Mouse (Mus musculus): ENCODE results near the gene Hspb9.

The Hspb9 gene

DNA sequence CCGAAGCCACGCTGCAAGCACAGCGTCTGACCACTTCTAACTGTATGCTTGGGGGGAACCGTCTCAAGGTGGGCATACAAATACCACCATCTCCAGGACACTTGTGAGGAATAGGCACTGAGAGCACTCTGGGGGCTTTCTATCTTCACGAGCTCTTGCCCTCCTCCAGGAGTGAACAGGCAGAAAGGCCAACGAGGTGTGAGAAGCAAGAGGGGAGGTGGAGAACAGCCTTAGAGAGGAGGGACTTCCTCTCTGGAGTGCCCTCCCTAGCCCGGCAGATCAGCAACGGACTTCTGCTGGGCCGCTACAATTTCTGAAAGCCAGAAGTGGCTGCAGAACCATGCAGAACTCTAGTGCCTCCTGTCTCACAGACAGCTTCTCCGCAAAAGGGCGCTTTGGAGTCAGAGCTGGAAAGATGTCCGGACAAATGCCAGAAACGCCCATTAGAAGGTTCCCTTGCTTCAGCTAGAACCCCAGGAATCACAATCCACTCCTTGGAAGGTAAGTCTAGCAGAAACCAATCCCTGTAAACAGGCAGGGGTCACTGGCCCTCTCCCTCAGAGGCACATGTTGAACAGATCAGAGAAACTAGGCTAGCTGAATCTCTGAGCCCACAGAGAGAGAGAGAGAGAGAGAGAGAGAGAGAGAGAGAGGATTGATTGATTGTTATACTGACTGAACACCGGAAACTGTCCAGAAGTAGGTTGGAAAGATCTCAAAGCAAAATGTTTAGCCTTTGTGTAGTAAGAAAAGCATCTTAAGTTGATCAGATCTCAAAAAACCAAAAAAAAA, 22.5 kb downstream of the Hspb9 start:
- DNase-seq, result peak; percentile 31

DNA sequence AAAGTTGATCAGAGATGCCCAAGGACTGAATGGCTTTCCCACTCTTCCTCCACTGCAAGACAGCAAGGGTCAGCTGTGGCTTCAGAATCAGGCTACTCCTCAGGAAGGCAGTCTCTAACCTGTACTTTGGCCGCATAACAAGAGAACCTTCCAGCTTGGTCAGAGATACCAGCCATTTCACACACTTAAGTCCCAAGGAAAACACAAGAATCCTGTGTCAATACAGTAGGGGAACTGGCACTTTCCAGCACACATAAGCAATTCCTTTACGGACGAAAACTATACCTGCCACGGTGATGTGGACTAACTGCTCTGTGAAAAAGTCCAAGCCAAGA, 23.1 kb downstream of the Hspb9 start:
- DNase-seq, result no peak

DNA sequence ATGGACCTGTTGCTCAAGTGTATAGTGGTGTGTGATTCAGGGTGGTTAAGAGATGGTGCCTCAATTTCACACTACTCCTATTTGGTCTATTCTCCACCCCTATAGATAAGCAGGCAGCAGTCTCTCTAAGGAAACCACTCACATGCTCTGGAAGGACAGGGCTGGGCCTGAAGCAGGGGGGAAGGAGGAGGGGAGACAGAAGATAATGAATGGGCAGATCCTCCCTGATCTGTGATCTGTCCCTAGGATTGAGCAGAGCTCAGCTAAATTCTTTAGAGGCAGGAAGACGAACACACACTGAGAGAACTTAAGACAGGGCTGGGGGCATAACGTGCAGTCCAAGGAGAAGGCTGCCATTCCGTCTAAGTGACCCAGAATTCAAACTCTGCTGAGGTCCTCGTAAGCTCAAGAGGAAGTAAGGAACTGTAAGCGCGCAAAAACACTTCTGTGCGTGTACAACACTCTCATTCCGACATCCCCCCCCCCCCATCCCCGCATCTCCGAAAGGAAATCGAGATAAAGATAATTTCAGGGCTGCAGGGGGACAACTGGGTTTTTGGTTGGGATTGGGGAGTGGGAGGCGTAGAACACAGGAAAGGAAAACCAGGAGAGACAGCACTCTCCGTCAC, 23.6 kb downstream of the Hspb9 start:
- no peak for DNase-seq

DNA sequence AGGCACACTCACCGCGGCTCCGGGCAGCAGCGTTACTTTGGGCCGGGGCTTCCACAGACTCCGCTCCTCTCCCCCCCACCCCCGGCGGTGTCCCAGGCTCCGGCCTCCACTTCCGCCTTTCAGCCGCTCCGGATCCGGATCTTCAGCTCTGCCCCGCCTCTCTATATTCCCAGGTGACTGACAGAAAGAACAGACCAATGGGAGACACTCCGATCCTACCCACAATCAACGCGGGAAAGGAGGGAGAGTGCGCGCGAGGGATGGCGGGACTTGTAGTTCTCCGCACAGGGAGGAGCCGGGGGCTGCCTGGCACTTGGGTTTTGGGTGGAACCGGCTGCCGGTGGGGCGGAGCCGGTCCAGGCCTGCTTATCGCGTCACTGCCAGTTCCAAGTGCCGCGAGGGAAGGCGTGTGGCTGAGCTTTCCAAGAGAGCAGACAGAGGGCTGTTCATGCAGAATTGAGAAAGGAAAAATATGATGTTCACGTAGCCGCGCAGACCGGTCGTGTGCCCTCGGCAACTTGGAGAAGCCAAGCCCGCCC, 24.5 kb downstream of the Hspb9 start, which contains the start of gene Rab5c:
TSS of gene Rab5c (minus strand) at position 150 of the 539 bp plus-strand sequence.
- peak; percentile 96 for DNase-seq

DNA sequence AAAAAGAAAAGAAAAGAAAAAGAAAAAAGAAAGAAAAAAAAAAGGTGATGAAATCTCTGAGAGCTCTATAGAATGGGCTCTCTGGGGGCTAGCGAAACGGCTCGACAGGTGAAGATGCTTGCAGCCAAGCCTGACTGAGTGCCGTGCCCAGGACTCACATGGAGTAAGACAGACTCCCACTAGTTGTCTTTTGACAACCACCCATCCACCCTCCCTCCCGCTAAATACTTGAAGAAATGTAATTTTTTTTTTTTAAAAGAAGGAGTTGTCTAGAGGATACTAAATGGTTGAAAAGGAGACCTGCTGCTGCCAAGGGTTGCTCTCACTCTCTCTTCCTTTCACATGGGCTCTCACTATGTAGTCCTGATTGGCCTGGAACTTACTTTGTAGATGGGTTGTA, 25.1 kb downstream of the Hspb9 start:
- DNase-seq, result peak; percentile 37

DNA sequence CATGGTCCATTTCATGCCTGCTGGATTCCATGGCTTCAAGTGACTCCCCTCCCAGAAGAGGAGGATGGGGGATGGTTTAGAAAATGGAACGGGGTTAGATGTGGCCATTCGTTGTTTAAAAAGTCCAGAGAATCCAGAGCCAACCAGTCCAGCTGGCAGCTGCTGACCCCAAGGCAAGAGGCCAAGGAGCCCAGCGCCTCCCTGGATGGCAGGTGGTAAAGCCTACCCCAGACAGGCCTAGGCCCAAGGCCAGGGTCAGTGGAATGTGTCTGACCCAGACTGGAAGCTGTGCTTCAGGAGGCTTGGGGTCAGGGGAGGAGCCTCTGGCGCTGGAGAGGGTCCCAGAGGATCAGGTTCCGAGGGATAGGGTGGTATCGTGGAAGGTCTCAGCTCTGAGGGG, 27.7 kb downstream of the Hspb9 start:
- DNase-seq, result no peak

DNA sequence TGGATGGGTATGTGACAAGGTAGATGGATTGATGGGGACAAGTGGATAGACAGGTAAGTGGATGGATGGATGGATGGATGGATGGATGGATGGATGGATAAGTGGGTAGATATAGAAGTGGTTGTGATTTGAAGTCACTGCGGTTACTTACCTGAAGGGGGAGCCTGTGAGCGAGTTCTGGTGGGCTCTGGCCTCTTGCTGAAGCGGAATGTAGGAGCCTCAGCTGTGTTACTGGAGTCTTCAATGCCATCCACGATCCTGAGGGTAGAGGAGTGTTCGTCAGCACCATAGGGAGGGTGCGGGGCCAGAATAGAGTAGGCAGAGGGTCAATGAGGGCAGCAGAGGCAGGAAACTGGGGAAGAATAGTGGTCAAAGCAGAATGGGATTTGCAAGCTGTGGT, 31.4 kb downstream of the Hspb9 start:
- DNase-seq, result peak; percentile 74

DNA sequence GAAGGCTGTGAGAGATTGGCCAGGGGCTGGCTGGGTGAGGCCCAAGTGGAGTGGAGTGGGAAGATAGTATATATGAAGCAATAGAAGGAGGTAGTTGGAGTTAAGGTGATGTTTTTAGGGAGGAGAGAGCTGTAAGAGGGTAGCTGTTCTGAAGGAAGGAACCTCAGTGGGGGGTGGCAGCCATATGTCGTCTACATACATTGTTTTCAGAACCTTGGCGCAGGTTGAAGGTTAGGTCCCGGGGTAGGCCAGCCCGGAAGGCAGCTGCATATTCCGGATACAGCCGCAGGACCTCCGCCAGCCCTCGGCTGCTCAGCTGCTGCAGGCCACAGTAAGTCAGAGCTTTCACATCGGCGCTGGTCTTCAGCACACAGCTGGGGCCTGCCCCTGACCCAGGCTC, 32.9 kb downstream of the Hspb9 start:
- DNase-seq, result no peak

DNA sequence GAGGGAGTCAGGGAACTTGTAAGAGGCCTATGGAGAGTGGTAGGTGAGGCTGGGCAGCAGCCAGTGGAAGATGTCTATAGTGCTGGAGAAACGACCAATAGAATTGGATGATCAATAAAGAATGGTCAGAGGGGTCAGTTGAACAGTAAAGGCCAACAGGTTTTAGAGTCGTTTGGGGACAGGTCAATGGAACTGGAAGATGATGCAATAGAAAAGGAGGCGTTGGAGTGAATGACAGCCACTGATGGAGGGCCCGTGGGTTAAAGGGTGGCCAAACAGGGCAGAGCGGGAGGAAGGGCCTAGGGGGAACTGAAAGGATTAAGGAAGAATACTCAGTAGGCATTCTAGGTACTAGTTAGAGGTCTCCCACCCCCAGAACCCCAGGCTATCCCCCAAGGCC, 33.5 kb downstream of the Hspb9 start:
- no peak for DNase-seq

DNA sequence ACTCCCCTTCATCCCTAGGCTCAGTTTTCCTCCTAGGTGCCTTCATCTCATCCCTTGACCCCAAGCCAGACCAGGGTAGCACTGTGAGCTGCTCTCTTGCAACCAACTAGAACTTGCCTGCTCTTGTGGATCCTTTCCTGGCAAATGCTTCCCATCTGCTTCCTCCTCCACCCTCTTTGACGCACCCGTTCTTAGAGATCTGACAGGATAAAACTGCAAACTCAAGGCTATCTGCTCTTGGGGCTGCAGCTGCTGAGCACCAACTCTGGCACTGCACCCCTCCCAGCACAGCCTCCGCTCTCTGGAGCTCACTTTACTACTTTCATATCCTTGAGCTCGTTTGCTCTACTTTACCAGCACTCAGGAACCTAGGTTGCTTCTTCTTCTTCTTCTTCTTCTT, 35.0 kb downstream of the Hspb9 start:
- no peak for DNase-seq

DNA sequence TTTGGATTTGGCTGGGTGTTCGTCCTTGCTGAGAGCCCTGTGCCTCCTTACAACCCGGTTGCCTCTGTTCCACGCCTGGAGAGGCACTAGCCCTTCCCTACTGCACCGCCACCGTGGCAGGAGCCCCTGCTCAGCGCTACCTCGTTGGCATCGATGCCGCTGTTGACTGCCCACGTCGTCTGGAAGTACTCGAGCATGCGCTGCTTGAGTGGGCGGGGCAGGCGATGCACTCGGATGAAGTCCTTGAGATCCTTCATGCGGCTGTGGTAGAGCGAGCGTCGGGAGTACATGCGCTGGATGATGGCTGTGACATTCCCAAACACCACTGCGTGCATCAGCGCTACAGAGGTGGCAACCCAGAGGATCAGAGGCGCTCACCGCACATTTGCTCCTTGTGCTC, 35.8 kb downstream of the Hspb9 start:
- no peak for DNase-seq

DNA sequence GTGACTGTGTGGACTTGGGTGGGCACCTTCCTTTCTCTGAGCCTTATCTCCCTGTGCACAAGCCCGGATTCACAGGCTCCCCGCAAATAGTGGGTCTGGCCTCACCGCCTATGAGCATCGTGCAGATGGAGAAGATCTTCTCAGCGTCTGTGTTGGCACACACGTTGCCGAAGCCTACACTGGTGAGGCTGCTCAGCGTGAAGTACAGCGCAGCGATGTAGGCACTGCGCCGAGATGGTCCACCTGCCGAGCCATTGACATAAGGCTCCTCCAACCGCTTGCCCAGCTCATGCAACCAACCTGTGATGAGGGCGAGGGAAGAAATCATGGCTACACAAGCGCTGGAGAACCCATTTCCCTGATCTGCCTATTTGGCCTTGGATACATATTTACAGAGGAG, 36.5 kb downstream of the Hspb9 start:
- no peak for DNase-seq

DNA sequence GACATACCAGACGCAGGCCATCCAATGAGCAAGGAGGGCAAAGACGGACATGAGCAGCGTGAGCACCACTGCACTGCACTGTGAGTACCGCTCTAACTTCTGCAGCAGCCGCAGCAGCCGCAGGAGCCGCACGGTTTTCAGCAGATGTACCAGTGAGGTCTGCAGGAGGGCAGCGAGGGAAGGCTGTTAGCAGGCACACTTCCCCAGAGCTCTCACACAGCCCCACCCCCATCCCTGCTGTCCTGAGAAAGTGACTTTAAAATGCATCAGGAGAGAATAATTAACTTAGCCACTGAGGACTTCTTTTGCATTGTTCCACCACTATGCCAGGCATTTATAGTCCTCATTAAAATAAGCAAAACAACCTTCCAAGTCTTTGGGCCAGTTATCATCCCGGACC, 38.6 kb downstream of the Hspb9 start:
- DNase-seq, result no peak

DNA sequence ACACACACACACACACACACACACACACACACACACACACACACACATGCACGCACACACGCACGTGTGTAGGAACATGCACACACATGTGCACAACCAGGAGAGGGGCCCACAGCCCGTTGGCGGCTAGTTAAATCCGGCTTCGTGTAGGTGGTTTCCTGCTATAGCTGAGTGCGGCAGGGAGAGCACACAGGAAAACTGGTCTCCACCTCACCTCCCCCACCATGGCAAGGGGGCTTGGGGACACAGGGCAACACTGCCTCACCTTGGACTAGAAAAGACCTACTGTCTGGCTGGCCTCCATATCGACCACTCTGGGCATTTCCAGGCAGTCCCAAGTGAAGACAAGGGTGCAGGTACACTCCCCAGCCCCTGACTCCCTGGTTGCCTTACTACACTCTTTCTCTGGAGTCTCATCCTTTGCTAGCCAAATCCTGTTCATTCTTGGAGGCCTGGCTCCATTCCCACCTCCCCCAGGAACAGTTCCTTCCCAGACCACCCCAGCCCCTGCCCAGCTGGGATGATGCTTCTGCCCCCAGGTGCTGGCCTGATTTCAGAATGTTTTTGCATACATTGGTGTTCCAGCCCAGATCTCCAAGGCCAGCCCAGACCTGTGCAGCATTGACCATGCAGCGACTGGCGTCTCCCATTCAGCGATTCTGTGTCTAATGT, 40.5 kb downstream of the Hspb9 start:
- DNase-seq, result no peak

DNA sequence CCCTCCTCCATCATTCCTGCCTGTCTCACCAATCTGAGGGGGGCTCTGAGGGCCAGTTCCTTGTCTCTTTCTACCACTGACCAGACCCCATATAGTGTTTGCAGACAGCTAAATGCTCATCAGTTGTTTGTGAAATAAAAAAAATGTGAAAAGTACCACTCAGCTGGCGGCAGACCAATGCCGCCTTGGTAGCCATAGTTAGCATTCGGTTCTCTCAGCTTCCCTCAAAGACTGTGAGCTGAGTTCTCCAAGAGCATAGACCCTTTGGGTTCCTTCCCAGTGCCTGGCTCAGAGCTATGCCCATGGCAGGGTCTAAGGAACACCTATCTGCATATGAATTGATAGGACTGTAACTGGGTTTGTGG, 41.0 kb downstream of the Hspb9 start:
- DNase-seq, result no peak

DNA sequence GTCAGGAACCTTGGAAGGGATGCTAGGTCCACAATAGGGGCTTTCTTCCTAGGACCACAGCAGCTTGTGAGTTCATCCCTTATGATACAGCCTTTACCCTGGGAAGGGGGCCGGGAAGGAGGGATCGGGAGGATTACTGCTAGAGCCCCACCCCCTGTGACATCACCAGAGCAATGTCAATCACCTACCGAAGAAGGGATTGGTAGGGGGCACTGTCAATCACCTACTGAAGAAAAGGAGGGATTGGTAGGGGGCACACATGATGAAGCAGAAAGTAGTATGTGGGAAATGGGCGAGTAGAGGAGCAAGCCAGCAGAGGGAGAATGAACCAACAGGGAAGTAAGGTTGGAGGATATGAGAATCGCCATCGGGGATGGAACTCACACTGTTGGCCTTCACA, 42.8 kb downstream of the Hspb9 start:
- DNase-seq, result no peak

DNA sequence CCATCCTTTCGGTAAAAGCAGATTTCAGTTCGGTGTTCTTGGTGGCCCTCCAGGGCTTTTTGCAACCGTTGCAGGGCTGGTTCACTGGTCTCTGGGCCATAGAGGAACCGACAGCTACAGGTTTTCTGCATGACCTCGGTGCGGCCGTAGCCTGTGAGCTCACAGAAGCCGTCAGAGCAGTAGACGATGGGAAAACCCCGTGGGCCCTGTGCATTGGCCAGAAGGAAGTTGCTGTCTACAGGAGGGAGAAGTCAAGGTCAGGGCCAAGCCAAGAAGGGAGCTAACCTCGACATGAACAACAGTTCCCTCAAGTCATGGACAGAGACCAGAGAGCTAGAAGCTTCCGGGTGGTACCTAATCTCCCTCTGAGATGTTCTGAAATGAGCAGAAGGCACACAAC, 43.9 kb downstream of the Hspb9 start:
- DNase-seq, result no peak

DNA sequence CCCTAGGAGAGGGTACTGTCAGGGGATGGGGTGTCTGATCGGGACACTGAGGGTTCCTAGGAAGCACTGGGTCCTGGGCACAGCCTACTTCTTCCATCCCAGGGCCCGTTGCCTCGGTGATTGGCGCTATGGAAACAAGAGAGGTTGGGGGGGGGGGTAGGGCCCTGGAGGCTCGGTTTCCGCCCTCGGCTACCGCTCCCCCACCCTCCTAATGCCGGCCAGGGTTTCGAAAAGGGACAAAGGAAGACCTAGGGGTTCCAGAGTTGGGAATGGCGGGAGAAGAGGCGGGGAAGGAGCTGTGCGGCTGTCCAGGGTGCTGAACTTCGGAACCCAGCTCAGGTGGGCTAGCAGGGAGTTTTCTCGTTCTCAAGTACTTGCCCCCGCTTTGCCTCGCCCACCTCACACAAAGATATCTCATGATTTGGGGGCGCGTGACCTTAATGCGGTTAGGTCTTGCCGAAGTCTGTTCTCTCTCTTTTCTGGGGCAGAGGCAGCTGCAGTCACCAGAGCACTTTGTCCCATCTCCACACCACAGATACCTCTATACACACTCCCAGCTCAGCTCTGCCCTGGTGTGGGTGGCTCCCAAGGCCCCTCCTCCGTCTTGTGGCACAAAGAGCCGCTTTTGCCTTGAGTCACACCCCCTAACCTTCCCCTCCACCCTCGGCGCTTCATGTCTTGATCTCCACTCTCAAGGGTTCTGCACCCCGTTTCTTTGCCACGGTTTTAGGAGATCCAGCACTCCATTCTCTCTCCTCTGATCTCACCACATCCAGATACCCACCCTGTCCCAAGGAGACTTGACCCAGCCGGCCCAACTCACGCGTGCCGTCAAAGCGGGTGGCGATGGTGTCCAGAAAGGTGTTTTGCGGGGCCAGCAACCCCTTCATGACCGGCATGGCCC, 45.3 kb downstream of the Hspb9 start:
- DNase-seq, result peak; percentile 77

DNA sequence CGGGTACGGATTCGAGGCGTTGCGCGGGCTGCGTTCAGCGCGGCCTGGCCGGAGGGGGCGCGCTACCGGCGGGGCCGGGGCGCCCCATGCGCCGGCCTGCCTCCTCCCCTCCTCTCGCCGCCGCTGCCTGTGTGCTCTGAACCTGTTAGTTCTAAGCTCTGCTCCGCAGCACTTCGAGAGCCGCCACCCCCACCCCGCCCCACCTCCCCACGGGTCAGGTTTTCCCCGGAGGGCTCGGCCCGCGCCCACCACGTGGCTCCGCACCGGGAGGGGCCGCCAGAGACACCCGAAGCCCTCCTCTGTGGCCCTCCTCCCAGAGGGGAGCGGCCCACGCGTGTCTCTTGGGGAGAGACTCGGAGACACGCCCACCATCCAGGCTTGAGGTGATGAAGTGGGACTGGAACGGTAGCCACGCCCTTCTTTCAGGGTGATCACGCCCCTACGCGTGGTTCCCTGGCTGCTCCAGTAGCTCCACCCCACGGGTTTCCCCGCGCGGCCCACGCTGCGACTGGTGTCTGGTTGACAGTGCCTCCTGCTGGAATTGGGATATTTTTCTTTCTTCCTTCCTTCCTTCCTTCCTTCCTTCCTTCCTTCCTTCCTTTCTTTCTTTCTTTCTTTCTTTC, 46.1 kb downstream of the Hspb9 start, which contains the start of gene Kcnh4:
TSS of gene Kcnh4 (minus strand) at position 332 of the 623 bp plus-strand sequence.
- DNase-seq, result peak; percentile 84

DNA sequence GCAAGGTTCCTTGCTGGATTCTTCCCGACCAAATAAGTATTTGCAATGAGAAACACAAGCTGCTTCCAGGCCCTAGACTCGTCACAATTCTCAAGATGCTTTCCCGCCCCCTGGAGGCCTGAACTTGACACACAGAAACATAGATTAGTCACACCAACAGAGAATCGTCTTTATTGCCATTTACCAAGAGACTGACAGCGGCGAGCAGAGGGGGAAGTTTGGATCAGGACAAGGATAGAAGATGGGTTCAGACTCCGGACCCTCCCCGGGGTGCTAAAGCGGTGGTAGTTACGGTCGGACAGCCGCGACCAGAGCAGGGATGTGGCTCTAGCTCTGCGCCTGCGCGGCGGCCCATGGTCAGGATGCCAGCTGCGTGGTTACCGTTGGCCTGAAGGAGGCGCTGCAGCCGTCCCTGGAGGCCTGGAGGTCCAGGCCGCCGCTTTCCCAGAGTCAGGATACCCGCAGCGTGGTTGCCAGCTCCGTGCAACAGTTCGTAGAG, 47.9 kb downstream of the Hspb9 start:
- DNase-seq, result peak; percentile 90

DNA sequence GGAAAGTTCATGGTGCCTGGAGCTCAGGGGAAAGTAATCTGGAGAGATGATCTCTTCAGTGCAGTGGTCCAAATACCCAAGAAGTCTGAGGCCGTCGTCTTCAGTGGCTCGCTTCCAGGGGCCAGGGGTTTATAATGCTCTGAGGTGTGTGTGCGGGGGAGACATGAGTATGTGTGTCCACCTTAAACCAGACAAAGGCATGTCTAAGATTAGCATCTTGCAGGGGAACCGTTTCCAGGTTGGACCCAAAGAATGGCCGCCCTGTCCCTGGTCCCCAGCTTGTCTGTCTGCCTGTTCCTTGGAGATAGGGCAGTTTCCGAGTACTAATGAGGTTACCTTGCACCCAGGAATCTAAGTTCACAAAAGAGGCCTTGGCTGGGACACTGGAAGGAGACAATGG, 49.2 kb downstream of the Hspb9 start, which contains the start of gene Hcrt:
TSS of gene Hcrt (minus strand) at position 101 of the 400 bp plus-strand sequence.
- no peak for DNase-seq

Data from thymus, postnatal 4 days (tissue).